Mouse (Mus musculus) telencephalon, adult 2 months (tissue): ENCODE results near the gene Kcnmb2.

Source experiments
- DNase-seq: peaks from one replicate; pipeline ENCODE4 v3.0.0-alpha.2; 2011; ENCODE audit warnings: low read depth, low spot score

Gene Kcnmb2

GRCm38 (mm10) chr3:32012205-32012931 is 110.1 kb downstream of the Kcnmb2 start:
- no peak for DNase-seq

GRCm38 (mm10) chr3:32020981-32021380 is 118.7 kb downstream of the Kcnmb2 start:
- no peak for DNase-seq

- DNase-seq, result no peak
Observed at GRCm38 (mm10) chr3:32029375-32030050, 127.2 kb downstream of the Kcnmb2 start.

DNA sequence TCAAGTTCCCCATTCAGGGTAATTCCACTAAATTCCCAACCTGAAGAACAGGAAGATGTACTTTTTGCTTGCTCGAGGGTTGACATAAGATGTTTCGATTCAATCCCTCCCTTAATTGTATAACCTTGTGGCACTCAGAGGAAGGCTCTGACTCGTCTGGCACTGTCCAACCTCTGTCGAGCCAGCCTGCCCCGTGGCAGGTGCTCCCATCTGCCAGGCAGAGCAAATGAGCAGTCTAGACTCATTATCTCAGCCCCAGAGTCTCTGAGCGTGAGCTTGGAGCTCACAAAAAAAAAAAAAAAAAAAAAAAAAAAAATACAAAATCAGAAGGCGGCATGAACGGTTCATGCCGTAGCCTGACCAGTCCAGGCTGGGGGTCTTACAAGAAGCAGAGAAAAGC is 130.1 kb downstream of the Kcnmb2 start:
- DNase-seq, result no peak

GRCm38 (mm10) chr3:32043814-32044213 is 141.5 kb downstream of the Kcnmb2 start:
- peak; percentile 85 for DNase-seq

DNA sequence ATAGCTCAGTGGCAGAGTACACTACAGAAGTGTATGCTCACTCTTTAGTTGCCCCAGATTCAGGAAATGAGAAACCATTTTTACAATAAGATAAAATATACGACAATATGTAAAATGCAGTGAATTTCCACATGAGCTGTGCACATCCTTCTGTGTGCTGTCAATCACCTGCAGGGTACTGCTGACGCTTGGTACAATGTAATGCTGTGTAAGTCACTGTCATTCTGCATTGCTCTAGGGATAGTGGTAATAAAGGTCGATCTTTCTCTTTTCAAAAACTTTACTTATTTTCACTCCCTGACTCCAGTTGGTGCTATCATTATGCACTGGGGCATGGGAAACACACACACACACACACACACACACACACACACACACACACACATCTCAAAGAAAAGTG is 146.5 kb downstream of the Kcnmb2 start:
- no peak for DNase-seq

- DNase-seq, result no peak
Observed at GRCm38 (mm10) chr3:32052596-32052995, 150.3 kb downstream of the Kcnmb2 start.

GRCm38 (mm10) chr3:32053610-32054241 is 151.4 kb downstream of the Kcnmb2 start:
- no peak for DNase-seq

DNA sequence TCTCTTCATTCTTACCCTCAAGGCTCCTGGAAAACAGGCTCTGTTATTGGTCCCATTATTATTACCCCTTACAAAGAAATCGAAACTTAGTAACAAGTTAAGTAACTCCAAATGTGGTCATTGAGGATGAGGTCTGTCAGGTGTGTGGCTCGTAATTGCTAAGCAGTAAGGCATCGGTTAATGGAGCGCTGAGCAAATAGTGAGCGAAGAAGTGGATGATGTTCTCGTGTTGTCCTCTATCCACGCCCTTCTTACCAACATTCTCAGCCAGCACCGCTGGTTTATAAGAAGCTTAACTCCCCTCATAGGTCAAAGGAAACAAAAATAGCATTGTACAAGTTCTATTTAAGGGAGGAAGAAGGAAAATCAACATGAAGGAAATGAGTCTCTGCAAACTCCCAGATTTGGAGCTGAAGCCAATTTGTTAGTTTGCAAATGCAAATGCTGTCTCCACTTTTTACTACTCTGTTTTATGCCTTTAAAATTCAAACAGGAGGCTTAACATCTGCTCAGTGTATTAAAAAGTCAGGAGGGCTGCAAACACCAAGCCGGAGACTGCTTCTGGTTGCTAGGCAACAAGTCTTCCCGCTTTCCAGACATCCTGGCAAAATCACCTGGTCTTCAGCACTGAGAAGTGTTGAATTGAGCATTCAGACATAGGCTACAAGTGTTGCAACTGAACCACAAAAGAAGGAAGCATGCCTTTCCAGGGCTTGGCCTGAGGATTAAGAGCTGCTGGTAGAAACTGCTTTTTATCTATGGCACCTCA is 157.8 kb downstream of the Kcnmb2 start:
- DNase-seq, result peak; percentile 78

- no peak for DNase-seq
Observed at GRCm38 (mm10) chr3:32062685-32063084, 160.4 kb downstream of the Kcnmb2 start.

GRCm38 (mm10) chr3:32063312-32063711 is 161.0 kb downstream of the Kcnmb2 start:
- no peak for DNase-seq

- no peak for DNase-seq
Observed at GRCm38 (mm10) chr3:32067004-32067935, 165.0 kb downstream of the Kcnmb2 start.

DNA sequence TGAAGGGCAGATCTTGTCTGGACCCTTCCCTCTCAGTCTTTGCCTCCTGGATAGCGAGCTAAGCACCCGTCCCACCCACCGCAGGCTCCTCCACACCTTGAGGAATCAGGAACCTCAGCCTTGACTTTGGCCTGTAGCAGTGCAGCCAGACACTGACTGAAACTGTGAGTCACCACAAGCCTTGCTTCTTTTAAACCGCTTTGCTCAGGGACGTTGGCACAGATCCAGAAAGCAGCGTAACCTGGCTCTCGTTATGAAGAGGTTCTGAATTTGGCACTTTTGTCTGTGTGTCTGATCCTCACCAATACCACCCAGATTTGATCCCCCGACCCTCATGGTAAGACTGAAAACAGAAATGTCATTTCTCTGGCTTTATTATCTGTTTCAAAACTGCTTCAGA is 171.6 kb downstream of the Kcnmb2 start:
- no peak for DNase-seq

- DNase-seq, result no peak
Observed at GRCm38 (mm10) chr3:32088762-32089161, 186.5 kb downstream of the Kcnmb2 start.

DNA sequence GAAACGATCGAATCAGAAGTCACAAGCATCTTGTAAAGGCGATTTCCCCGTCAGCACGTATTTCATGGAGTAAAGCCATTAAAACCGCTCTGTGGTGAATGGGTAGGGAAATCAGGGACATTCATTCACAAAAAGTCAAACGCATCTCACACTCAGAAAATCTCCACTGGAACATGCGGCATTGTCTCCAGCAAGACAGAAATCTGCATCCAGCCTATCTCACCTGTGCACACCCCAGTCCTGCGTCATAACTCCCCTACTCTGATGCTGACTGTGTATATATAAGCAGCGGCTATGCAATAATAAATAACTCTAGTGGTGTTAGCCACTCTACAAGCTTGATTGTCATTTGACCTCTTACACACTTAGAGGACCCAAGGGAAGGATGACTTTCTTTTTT is 199.1 kb downstream of the Kcnmb2 start:
- DNase-seq, result no peak

DNA sequence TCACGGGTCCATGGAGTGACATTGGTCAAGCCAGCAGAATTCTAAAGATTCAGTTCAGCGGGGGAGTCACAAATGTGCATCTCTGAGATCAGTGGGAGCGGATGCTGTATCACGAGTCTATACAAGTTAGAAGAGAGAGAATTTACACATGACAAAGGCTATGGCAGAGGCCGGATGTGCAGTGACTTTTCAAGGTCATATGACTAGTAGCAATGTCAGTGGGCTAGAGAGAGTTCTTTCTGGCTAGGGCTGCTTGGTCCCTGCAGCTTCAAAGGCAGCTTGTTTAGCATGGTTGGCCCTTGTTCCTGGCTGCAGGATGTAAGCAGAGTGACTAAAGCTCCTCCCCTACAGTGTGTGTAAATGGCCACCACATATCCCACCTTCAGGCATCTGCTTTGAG is 217.5 kb downstream of the Kcnmb2 start:
- DNase-seq, result no peak

DNA sequence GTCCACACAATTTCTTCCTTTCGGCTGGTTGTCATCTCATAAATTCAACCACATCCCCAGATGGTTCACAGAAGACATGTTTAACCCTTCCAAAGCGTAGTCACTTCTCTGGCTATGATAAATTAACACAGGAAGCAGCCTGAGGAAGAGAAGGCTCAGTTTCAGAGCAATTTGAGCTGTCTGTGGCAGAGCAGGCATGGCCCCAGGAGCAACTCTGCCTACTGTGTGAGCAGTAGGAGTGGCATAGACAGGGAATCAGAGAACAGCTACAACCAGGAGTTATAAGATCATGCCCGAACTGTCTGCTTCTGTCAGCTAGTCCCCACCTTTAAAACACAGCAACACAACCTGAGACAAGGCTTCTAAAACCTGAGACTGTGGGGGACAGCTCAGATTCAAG is 219.4 kb downstream of the Kcnmb2 start:
- DNase-seq, result no peak

GRCm38 (mm10) chr3:32125431-32125830 is 223.1 kb downstream of the Kcnmb2 start:
- DNase-seq, result no peak

DNA sequence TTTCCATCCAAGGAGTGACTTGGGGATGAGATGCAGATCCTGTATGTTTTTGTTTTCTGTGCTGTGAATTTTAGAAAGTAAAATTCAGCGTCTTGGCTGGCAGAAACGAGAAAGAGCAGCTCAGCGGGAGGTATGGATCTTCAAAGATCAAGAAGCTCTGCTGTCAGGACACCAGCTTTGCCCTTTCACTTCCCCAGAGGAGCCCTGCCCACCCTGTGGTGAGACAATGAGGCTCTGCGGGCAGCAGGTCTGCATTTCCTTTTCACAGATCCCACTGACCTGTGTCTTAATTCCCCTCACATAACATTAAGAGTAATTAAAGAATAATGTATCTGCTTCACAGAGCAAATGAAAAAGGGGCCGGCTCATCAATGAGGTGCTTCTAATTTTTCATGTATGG is 226.1 kb downstream of the Kcnmb2 start:
- DNase-seq, result no peak

DNA sequence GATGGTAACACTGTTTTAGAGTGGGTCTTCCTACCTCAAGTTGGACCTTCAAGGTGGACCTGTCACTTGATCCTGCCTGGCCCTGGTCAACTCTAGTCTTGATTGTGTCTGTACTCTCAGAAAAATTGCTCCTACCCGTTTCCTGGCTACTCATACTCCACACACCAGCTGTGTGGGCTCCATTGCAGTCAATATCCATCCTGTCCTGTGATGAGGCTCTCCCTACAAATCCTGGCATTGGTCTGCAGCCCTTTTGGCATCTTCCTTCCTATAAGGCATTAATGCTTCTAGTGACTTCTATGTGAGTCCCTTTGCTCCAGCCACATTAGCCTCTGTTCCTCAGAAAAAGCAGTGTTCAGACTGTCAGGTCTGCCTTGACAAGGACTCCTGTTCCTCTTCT is 228.4 kb downstream of the Kcnmb2 start:
- no peak for DNase-seq

DNA sequence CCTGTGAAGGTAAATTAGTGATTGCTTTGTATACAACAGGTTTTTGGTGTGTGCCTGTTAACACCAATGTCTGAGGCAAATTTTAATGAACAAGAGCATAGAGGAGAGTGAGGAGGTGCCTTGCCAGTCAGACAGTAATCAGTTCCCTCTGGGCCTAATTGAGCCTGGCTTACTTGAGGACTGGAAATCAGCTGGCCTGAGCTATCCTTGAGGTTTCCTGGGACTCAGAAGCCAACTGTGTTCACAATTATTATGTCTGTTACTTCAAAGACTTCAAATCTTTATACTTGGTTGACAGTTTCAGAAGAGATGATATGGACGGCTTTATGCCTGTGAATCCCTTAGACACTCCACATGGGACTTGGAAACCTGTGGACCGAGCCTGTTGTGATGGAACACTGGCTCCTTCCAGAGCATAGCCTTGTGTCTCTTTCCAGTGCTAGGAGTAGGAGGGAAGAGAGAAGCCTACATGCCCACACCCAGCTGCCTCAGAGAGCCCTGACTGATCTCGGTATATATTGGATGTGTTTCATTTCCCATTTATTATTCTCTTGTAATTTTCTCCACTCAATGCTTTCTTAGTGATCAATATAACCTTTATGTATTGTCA is 230.2 kb downstream of the Kcnmb2 start:
- no peak for DNase-seq
